Mouse (Mus musculus): ENCODE measurements around the gene Cacng6. TPM values are rescaled to one million over a fixed set of nuclear protein-coding genes. Genes with fewer than 3 reads are reported as not detected.

Gene Cacng6
- 1.5 and 1.9 TPM in 2 replicates for polyA plus RNA-seq (2016; fragmentation: Nextera tagmentation; extraction: Ambion mirVana)

DNA sequence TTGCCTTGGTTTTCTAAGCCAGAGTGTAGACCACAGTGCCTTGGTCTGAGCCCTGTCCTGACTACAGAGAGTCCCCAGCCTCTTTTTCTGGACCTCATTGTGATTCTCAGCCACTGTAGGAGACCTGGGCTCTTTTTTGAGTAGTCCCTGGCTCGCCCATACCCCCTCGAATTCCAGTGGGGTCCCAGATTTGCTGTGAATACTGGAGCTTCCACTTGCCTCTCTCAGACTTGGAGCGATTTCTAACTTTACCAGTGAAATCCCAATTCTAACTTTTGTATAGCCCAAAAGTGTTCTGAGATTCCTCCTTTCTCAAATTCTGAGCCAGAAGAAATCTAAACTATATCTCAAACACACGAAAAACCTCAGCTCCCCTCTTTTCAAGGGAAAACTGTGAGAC lies at the start of gene Cacng6:
Cacng6 (plus strand) TSS at position 301 of the 400 bp plus-strand sequence.
- WGBS, result 31% methylated on average over 4 of the region's 4 CpGs
- Histone ChIP-seq H3K9ac (no peak within 1 kb of the TSS), H3K4me2 (replicated peaks) (peak within 1 kb of the TSS; percentile 56), H3K4me1 (peaks cover 9% of the 10 kb centered on the region), H3K9me3 (no peaks in the 10 kb centered on the region), H3K27ac (no peak within 1 kb of the TSS), H3K4me3 (peak within 1 kb of the TSS; percentile 24), H3K27me3 (replicated peaks) (peaks cover 36% of the 10 kb centered on the region), H3K36me3 (no peaks in the 10 kb centered on the region)
- ATAC-seq (ENCODE audit: low FRiP score, low read depth), result no peak

DNA sequence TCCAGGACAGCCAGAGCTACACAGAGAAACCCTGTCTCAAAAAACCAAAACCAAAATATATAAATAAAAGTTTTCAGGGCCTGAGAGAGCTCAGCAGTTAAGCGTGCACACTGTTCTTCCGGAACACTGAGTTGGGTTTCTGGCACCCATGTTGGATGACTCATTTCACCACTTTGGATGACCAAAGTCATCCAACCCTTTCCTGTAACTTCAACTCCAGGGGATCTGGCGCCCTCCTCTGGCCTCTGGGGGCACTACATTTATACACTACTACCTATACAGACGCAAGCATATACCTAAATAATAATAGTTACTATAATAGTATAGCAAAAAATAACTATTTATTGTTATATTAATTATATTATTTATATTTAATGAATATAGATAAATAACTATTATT lies 47.2 kb upstream of the Cacng6 start:
- Histone ChIP-seq H3K4me3 (no peak overlapping the region), H3K9me3 (no peaks in the 10 kb centered on the region), H3K9ac (no peak overlapping the region), H3K36me3 (no peaks in the 10 kb centered on the region), H3K27ac (no peak overlapping the region), H3K4me2 (replicated peaks) (no peak overlapping the region), H3K4me1 (no peaks in the 10 kb centered on the region), H3K27me3 (replicated peaks) (no peaks in the 10 kb centered on the region)
- ATAC-seq (ENCODE audit: low FRiP score, low read depth), result no peak
- 54% methylated on average over 4 of the region's 4 CpGs for WGBS

DNA sequence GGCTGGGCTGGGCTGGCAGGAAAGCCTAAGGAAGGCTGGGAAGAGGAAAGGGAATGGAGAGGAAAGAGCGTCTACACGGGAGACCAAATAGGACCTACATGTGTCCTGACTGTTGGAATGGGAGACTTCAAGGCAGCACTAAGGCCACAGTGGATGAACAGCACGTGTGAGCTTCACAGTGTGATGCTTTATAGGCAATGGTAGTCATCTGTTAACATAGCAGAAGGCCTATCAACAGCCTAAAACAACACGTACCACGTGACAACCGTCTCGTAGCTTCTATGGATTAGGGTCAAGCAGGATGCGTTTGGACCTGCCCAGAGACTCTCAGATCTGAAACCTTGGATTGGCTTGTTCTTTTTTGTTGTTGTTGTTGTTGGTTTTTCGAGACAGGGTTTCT lies 41.9 kb upstream of the Cacng6 start:
- no peak overlapping the region for H3K4me3 ChIP-seq
- no peak overlapping the region for H3K9ac ChIP-seq
- H3K4me2 ChIP-seq (replicated peaks), result no peak overlapping the region
- H3K9me3 ChIP-seq, result no peaks in the 10 kb centered on the region
- no peaks in the 10 kb centered on the region for H3K36me3 ChIP-seq
- ATAC-seq (ENCODE audit: low FRiP score, low read depth), result no peak
- 86% methylated on average over 9 of the region's 9 CpGs for WGBS
- no peaks in the 10 kb centered on the region for H3K27me3 ChIP-seq (replicated peaks)
- H3K27ac ChIP-seq, result no peak overlapping the region
- H3K4me1 ChIP-seq, result no peaks in the 10 kb centered on the region

DNA sequence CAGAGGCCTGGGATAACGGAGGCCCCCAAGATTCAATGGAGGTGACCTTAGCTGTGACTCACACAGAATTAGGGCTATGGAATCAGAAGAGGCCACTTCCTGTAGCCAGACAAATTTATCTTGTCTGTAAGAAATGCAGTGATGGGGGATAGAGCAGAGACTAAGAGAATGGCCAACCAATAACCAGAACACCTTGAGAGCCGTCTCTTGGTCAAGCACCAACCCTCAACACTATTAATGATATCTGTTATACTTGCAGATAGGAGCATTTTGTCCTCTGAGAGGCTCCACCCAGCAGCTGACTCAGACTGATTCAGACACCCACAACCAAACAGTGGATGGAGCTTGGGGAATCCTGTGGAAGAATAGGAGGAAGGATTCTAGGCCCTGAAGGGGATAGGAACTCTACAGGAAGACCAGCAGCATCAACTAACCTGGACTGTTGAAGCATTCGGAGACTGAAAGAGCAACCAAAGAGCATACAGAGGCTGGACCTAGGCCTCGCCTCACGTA lies 39.1 kb upstream of the Cacng6 start:
- Histone ChIP-seq H3K9ac (no peak overlapping the region), H3K36me3 (no peaks in the 10 kb centered on the region), H3K27ac (no peak overlapping the region), H3K4me3 (no peak overlapping the region), H3K4me1 (peaks cover 3% of the 10 kb centered on the region; the same call in 1 of the 2 replicates), H3K27me3 (replicated peaks) (no peaks in the 10 kb centered on the region), H3K4me2 (replicated peaks) (no peak overlapping the region), H3K9me3 (no peaks in the 10 kb centered on the region)
- no peak for ATAC-seq (ENCODE audit: low FRiP score, low read depth)
- 90% methylated on average over 5 of the region's 5 CpGs for WGBS

DNA sequence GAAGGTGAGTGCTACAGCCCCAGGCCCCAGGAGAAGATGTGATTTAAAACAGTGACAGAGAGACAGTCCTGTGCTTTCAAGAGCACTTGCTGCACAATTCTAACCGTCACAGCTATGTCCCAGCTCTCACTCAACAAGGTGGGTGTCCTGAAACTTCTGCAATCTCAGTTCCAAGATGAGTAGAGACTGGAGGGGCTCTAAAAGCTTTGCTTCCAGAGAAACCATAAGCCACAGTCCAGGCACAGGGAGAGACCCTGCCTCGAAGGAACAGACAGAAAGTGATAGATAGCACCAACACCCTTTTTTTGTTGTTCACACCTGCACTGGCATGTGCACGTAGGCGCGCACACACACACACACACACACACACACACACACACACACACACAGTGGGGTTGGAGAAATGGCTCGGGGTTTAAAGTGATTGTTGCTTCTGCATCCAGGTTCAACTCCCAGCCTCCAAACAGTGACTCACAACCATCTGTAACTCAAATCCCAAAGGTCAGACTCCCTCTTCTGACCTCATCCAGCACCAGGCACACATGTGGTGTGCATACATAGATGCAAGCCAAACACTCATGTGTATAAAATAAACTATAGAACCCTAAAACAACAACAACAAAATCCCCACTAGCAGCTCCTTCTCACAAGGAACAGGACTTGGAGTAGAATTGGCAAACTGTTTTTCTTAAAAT lies 37.8 kb upstream of the Cacng6 start:
- Histone ChIP-seq H3K36me3 (no peaks in the 10 kb centered on the region), H3K4me1 (peaks cover 6% of the 10 kb centered on the region), H3K27ac (no peak overlapping the region), H3K27me3 (replicated peaks) (no peaks in the 10 kb centered on the region), H3K4me3 (no peak overlapping the region), H3K9ac (no peak overlapping the region), H3K4me2 (replicated peaks) (no peak overlapping the region), H3K9me3 (no peaks in the 10 kb centered on the region)
- 73% methylated on average over 6 of the region's 6 CpGs for WGBS
- ATAC-seq (ENCODE audit: low FRiP score, low read depth), result no peak

DNA sequence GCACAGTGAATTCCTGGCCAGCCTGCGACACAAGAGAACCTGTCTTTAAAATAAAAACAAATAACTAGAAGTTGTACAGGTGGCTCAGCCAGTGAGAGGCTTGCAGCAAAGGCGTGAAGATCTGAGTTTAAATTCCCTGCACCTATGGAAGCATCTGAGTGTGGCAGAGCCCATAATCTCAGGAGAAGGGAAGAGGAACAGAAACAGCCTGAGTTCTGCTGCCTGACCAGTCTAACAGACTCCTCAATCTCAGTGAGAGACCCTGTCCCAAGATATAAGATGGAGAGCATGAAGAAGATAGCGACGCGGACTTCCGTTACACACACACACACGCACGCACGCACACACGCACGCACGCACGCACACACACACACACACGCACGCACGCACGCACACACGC lies 36.2 kb upstream of the Cacng6 start:
- Histone ChIP-seq H3K4me3 (no peak overlapping the region), H3K27ac (no peak overlapping the region), H3K9ac (no peak overlapping the region), H3K4me1 (peaks cover 20% of the 10 kb centered on the region), H3K27me3 (replicated peaks) (no peaks in the 10 kb centered on the region), H3K4me2 (replicated peaks) (no peak overlapping the region), H3K9me3 (no peaks in the 10 kb centered on the region), H3K36me3 (no peaks in the 10 kb centered on the region)
- no peak for ATAC-seq (ENCODE audit: low FRiP score, low read depth)
- WGBS, result 81% methylated on average over 18 of the region's 18 CpGs

DNA sequence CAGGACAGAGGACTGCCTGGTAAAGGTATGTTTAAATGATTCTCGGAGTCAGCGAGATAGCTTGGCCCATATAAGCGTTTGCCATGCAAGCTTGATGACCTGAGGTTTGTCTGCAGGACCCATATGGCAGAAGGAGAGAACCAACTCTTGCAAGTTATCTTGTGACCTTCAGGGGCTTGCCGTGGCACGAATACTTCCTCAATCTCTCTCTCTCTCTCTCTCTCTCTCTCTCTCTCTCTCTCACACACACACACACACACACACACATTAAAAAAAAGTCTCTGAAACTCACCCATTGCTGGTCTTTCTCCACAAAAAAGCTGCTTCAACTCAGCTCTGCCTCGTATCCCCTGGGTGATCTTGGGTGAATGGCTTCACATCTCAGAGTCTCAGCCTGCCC lies 35.1 kb upstream of the Cacng6 start:
- no peak overlapping the region for H3K9ac ChIP-seq
- no peak overlapping the region for H3K4me2 ChIP-seq (replicated peaks)
- H3K36me3 ChIP-seq, result peaks cover under 1% of the 10 kb centered on the region; the same call in 1 of the 2 replicates
- no peaks in the 10 kb centered on the region for H3K27me3 ChIP-seq (replicated peaks)
- no peak overlapping the region for H3K4me3 ChIP-seq
- 62% methylated on average over 6 of the region's 6 CpGs for WGBS
- H3K4me1 ChIP-seq, result peaks cover 21% of the 10 kb centered on the region
- H3K9me3 ChIP-seq, result no peaks in the 10 kb centered on the region
- no peak for ATAC-seq (ENCODE audit: low FRiP score, low read depth)
- H3K27ac ChIP-seq, result no peak overlapping the region

DNA sequence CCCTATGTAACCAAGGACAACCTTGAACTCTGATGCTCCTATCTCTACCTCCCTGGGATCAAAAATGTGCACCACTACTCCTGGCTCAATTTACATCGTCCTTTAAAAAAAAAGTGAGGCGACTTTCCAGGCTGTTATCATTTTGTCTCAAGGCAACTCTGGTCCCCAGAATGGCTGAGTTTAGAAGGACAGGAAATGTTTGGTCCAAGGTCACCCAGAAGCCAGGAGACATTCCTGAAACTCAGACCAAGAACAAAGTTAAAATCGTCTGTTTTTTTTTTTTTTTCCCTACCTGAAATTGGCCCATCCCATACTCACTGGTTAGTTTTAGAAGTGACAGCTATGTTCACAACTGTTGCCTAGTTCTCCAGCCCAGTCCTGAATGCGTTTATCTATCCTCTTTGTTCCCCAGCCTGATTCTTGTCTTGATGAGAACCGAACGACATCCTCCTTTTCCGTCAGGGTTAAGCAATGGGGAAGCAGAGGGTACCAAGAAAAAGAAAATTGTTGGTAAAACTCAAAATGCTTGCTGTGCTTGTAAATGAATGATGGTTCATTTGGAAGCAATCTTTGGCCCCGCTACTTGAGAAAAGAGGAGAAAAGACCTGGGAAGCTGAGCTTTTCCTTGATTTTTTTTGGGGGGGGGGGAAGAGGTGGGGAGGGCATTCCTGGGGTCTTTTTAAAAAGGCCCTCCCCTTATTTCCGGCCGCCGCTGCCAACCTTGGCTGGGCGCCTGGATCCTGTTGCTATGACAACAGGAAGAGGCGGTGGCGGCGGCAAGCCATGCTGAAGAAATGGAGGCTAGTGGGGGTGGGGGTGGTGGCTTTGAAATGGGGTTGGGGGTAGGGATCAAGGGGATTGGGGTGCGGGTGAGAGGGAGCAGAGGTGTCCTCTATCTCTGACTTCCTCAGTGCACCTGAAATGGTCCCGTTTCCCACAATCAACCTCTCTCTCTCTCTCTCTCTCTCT lies 34.3 kb upstream of the Cacng6 start:
- Histone ChIP-seq H3K27me3 (replicated peaks) (no peaks in the 10 kb centered on the region), H3K27ac (no peak overlapping the region), H3K9ac (peak overlapping the region; percentile 51; the same call in 1 of the 2 replicates), H3K9me3 (no peaks in the 10 kb centered on the region), H3K36me3 (peaks cover 9% of the 10 kb centered on the region; the same call in 1 of the 2 replicates), H3K4me1 (peaks cover 21% of the 10 kb centered on the region), H3K4me2 (replicated peaks) (peak overlapping the region; percentile 73), H3K4me3 (peak overlapping the region; percentile 40)
- WGBS, result 3% methylated on average over 16 of the region's 17 CpGs
- peak; percentile 62 for ATAC-seq (ENCODE audit: low FRiP score, low read depth)

DNA sequence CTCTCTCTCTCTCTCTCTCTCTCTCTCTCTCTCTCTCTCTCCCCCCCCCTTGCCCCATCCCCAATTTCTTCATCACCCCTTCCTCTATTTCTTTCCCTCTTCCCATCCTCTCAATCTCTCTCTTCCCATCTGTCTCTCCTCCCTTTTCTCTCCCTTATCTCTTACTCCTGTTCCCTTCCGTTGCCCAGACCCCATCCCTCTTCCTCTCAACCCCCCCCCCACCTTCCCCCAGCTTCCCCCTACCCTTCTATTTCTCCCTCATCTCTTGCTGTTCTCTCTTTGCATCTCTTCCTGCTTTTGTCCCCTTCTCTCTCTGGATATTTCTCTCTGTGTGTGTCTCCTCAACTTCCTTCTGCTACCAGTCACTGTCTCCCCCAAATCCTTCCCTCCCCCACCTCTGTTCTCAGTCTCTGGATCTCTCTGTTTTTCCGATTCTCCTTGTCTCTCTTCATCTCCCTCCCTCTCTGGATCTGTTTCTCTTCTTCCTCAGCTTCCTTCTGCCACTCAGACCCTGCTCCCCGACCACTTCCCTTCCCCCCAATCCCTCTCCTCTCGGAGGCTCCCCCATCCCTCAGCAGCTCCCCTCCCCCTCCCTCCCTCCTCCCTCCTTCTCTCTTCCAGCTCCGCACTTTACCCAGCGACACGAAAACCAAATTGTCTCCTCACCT lies 33.4 kb upstream of the Cacng6 start, which contains the start of gene Cacng8:
Cacng8 (plus strand) TSS at position 271 of the 668 bp plus-strand sequence.
- no peak within 1 kb of the TSS for H3K27ac ChIP-seq
- peaks cover 21% of the 10 kb centered on the region for H3K4me1 ChIP-seq
- no peaks in the 10 kb centered on the region for H3K27me3 ChIP-seq (replicated peaks)
- WGBS, result under 1% methylated on average over 7 of the region's 7 CpGs
- H3K9me3 ChIP-seq, result no peaks in the 10 kb centered on the region
- H3K4me2 ChIP-seq (replicated peaks), result peak within 1 kb of the TSS; percentile 73
- H3K4me3 ChIP-seq, result peak within 1 kb of the TSS; percentile 40
- peak within 1 kb of the TSS; percentile 53 for H3K9ac ChIP-seq
- H3K36me3 ChIP-seq, result peaks cover 11% of the 10 kb centered on the region; the same call in 1 of the 2 replicates
- ATAC-seq (ENCODE audit: low FRiP score, low read depth), result peak; percentile 46

DNA sequence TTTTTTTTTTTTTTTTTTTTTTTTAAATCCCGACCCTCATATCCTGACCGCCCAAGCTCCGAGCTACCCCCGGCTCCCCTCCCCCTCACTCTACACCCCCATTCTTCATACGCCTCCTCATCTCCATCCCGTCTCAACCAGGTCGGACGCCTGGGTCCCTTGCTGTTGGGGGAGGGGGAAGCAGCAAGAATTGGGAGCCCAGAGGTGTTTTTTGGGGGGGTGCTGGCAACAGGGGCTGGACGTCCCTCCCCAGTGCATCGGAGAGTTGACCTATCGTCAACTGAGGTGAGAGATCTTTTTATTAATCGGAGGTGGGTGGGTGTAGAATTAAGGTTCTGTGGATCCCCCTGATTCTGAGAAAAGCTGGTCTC lies 32.9 kb upstream of the Cacng6 start:
- H3K27ac ChIP-seq, result no peak overlapping the region
- peak overlapping the region; percentile 40 for H3K4me3 ChIP-seq
- peak; percentile 52 for ATAC-seq (ENCODE audit: low FRiP score, low read depth)
- peaks cover 21% of the 10 kb centered on the region for H3K4me1 ChIP-seq
- peak overlapping the region; percentile 53; the same call in 1 of the 2 replicates for H3K9ac ChIP-seq
- H3K4me2 ChIP-seq (replicated peaks), result peak overlapping the region; percentile 73
- H3K36me3 ChIP-seq, result peaks cover 11% of the 10 kb centered on the region; the same call in 1 of the 2 replicates
- no peaks in the 10 kb centered on the region for H3K9me3 ChIP-seq
- 3% methylated on average over 12 of the region's 12 CpGs for WGBS
- H3K27me3 ChIP-seq (replicated peaks), result no peaks in the 10 kb centered on the region

DNA sequence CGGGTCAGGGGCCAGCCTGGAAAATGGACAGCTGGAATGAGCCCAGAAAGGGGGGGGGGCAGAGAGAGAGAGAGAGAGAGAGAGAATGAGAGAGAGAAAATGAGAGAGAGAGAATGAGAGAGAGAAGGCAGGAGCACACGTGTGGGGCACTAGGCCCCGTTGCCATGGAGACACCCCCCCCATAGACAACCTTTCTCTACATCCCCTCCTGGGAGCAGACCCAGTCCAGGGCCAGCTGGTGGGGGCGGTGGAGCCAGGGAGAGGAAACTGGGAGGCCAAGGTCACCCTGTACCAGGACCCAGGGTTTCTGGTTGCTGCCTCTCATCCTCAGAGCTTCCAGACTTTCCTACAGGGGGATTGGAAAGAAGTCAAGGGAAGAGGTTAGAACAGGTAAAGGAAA lies 32.2 kb upstream of the Cacng6 start:
- Histone ChIP-seq H3K9ac (no peak overlapping the region), H3K4me1 (peaks cover 21% of the 10 kb centered on the region)
- 11% methylated on average over 4 of the region's 4 CpGs for WGBS

More for the DNA sequence above, 32.2 kb upstream of the Cacng6 start:
- peaks cover 11% of the 10 kb centered on the region; the same call in 1 of the 2 replicates for H3K36me3 ChIP-seq
- peak overlapping the region; percentile 73 for H3K4me2 ChIP-seq (replicated peaks)
- H3K9me3 ChIP-seq, result no peaks in the 10 kb centered on the region
- H3K27me3 ChIP-seq (replicated peaks), result no peaks in the 10 kb centered on the region
- H3K27ac ChIP-seq, result no peak overlapping the region
- no peak for ATAC-seq (ENCODE audit: low FRiP score, low read depth)
- peak overlapping the region; percentile 40 for H3K4me3 ChIP-seq

Data from neural tube, embryonic 12.5 days (tissue).